Mouse (Mus musculus) hindbrain, embryonic 13.5 days (tissue): ENCODE data around the gene Arl14ep. TPM values are rescaled to one million over a fixed set of nuclear protein-coding genes. Genes with fewer than 3 reads are reported as not detected.

ENCODE experiments used
- ATAC-seq: fragments of 200-750 bp; cut with Nextera tagmentation; 2 replicates; pipeline ENCODE4 v1.8.0; 2017; ENCODE audit warnings: moderate TSS enrichment; ENCODE audit not compliant: low FRiP score
- H3K27ac ChIP-seq: fragments of 300-500 bp; sonication (generic); 2 replicates; pipeline ENCODE4 v1.5.1; 2015; ENCODE audit warnings: inconsistent platforms, mild to moderate bottlenecking, moderate library complexity
- H3K27me3 ChIP-seq: fragments of 300-500 bp; sonication (generic); 2 replicates; pipeline ENCODE4 v1.6.1; 2015; ENCODE audit warnings: mild to moderate bottlenecking, inconsistent platforms
- H3K36me3 ChIP-seq: fragments of 300-500 bp; sonication (generic); 2 replicates; pipeline ENCODE4 v1.6.1; 2015; ENCODE audit warnings: mild to moderate bottlenecking, inconsistent platforms
- H3K4me1 ChIP-seq: fragments of 300-500 bp; sonication (generic); replicated peaks from 2 replicates; pipeline ENCODE4 v1.6.1; 2015; ENCODE audit warnings: inconsistent platforms
- H3K4me2 ChIP-seq: fragments of 300-500 bp; sonication (generic); 2 replicates; pipeline ENCODE4 v1.6.1; 2015; ENCODE audit warnings: inconsistent platforms, mild to moderate bottlenecking, moderate library complexity
- H3K4me3 ChIP-seq: fragments of 300-500 bp; sonication (generic); 2 replicates; pipeline ENCODE4 v1.5.1; 2015; ENCODE audit warnings: mild to moderate bottlenecking, inconsistent platforms
- H3K9ac ChIP-seq: fragments of 300-500 bp; sonication (generic); 2 replicates; pipeline ENCODE4 v1.6.1; 2015; ENCODE audit warnings: mild to moderate bottlenecking, inconsistent platforms
- H3K9me3 ChIP-seq: fragments of 300-500 bp; sonication (generic); 2 replicates; pipeline ENCODE4 v1.6.1; 2016; ENCODE audit warnings: inconsistent platforms
- WGBS: fragments of 180-500 bp; shearing (Covaris S2); methylation state at CpG from one replicate; pipeline ENCODE4 v1.1.7; 2015; 5-methylcytosine and 5-hydroxymethylcytosine counted together
- polyA plus RNA-seq: library from polyadenylated mRNA; unstranded; fragments of >200 nt; fragmentation: Nextera tagmentation; extraction: Ambion mirVana; gene quantifications from 2 replicates; pipeline ENCODE4 v1.2.1, GENCODE M21; 2015

Arl14ep gene
- polyA plus RNA-seq, 1 experiment from 2014 or later = 40.9 TPM

GRCm38 (mm10) chr2:106973332-106973958 is 779 bp downstream of the Arl14ep start:
- peak; percentile 24; the same call in 1 of the 2 replicates for ATAC-seq

DNA sequence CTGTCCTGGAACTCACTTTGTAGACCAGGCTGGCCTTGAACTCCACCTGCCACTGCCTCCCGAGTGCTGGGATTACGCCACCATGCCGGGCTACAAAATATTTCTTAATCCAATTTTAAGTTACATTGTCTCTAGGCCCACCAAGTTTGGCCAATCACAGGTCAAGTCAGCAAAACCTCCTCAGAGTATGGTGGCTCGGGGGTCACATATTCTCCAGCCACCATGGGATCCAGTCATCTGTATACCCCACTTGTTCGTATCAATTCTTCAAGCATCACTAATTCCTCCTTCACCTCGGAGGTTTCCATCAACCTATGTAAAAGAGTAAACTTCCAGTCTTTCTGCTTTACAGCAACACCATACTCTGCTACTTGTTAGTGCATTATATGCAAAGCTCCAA is 1.4 kb downstream of the Arl14ep start:
- 95% methylated on average over 6 of the region's 6 CpGs for WGBS
- H3K4me1 ChIP-seq = peaks cover 33% of the 10 kb centered on the region
- peak overlapping the region; percentile 54 for H3K4me2 ChIP-seq
- no peak overlapping the region for H3K4me3 ChIP-seq
- no peak for ATAC-seq
- no peak overlapping the region for H3K27ac ChIP-seq
- H3K9ac ChIP-seq = no peak overlapping the region
- H3K36me3 ChIP-seq = peaks cover 9% of the 10 kb centered on the region; the same call in 1 of the 2 replicates
- H3K27me3 ChIP-seq = 0 out of 2 replicates have a peak, but pooled peaks cover 3% of the 10 kb centered on the region
- H3K9me3 ChIP-seq = no peaks in the 10 kb centered on the region

More at GRCm38 (mm10) chr2:106973332-106973958, 779 bp downstream of the Arl14ep start:
- Histone ChIP-seq H3K36me3 (peaks cover 3% of the 10 kb centered on the region; the same call in 1 of the 2 replicates), H3K27me3 (0 out of 2 replicates have a peak, but pooled peaks cover 3% of the 10 kb centered on the region), H3K9me3 (no peaks in the 10 kb centered on the region), H3K27ac (no peak overlapping the region), H3K4me2 (peak overlapping the region; percentile 54), H3K4me1 (peaks cover 28% of the 10 kb centered on the region), H3K4me3 (peak overlapping the region; percentile 80), H3K9ac (peak overlapping the region; percentile 95)
- 66% methylated on average over 17 of the region's 17 CpGs for WGBS

DNA sequence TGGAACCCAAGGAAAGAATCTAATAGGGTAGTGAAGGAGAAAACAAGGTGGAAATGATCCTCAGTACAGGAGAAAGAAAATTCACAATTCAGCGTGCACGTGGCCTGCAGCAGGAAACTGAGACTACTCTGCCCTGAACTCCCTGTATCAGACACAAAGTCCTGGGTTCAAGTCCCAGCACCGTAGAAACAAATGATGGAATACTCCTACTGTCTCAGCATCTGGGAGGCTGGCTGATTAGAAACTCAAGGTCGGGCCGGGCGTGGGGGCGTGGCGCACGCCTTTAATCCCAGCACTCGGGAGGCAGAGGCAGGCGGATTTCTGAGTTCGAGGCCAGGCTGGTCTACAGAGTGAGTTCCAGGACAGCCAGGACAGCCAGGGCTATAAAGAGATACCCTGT is 3.3 kb downstream of the Arl14ep start:
- Histone ChIP-seq H3K36me3 (peaks cover 26% of the 10 kb centered on the region), H3K4me2 (no peak overlapping the region), H3K9me3 (no peaks in the 10 kb centered on the region), H3K27ac (no peak overlapping the region), H3K27me3 (no peaks in the 10 kb centered on the region), H3K4me1 (peaks cover 33% of the 10 kb centered on the region), H3K9ac (no peak overlapping the region), H3K4me3 (no peak overlapping the region)
- WGBS = 98% methylated on average over 12 of the region's 12 CpGs
- no peak for ATAC-seq

GRCm38 (mm10) chr2:106968320-106968719 is 5.9 kb downstream of the Arl14ep start:
- no peaks in the 10 kb centered on the region for H3K9me3 ChIP-seq
- H3K27ac ChIP-seq = no peak overlapping the region
- H3K9ac ChIP-seq = no peak overlapping the region
- no peaks in the 10 kb centered on the region for H3K27me3 ChIP-seq
- ATAC-seq = no peak
- WGBS = 79% methylated on average over 6 of the region's 6 CpGs
- peaks cover 30% of the 10 kb centered on the region for H3K4me1 ChIP-seq
- H3K4me2 ChIP-seq = no peak overlapping the region
- H3K4me3 ChIP-seq = no peak overlapping the region
- H3K36me3 ChIP-seq = peaks cover 46% of the 10 kb centered on the region

DNA sequence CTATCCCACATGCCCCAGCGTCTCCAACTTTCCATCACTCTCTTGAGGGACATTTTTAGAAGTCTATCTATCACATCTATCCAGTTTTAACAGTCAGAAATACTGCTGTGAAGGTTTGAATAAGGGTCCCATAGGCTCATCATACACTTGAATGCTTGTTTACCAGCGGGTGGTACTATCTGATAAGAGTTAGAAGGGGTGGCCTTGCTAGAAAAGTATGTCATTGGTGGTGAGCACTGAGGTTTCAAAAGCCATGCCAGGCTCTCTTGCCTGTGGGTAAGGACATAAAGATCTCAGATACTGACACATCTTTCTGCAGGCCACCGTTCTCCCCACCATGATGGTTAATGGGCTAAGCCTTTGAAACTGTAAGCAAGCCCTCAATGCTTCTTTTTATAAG is 10.7 kb downstream of the Arl14ep start:
- Histone ChIP-seq H3K9ac (no peak overlapping the region; the same call in 1 of the 2 replicates), H3K4me1 (peaks cover 7% of the 10 kb centered on the region), H3K27me3 (no peaks in the 10 kb centered on the region), H3K27ac (no peak overlapping the region), H3K36me3 (peaks cover 47% of the 10 kb centered on the region), H3K4me3 (no peak overlapping the region), H3K9me3 (no peaks in the 10 kb centered on the region), H3K4me2 (no peak overlapping the region)
- WGBS = 91% methylated on average over 3 of the region's 3 CpGs
- ATAC-seq = no peak

DNA sequence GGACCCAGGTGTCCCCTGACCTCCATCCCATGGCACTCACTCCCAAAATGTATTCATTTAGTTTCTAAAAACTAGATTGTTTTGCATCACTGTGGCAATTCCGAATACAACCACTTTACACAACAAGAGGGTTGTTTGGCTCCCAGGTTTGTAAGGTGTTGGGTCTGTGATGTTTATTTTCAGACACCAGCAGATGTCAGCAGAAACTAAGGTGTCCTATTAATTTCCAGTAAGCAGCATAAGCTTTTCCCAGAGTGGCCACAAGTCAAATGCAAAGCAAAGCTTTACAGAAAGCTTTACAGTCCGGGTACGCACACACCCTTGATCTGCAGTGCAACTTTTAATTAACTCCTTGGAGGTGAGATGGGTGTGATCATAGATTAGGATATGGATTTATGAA is 12.6 kb downstream of the Arl14ep start:
- H3K9me3 ChIP-seq = no peaks in the 10 kb centered on the region
- H3K36me3 ChIP-seq = peaks cover 30% of the 10 kb centered on the region
- no peak overlapping the region for H3K4me3 ChIP-seq
- WGBS = 86% methylated on average over 3 of the region's 3 CpGs
- no peaks in the 10 kb centered on the region for H3K27me3 ChIP-seq
- H3K9ac ChIP-seq = no peak overlapping the region
- H3K4me1 ChIP-seq = no peaks in the 10 kb centered on the region
- no peak overlapping the region for H3K27ac ChIP-seq
- H3K4me2 ChIP-seq = no peak overlapping the region
- ATAC-seq = no peak; the same call in 1 of the 2 replicates

- Histone ChIP-seq H3K4me2 (no peak overlapping the region), H3K9ac (no peak overlapping the region), H3K36me3 (peaks cover 24% of the 10 kb centered on the region), H3K9me3 (no peaks in the 10 kb centered on the region), H3K27ac (no peak overlapping the region), H3K4me1 (no peaks in the 10 kb centered on the region), H3K27me3 (no peaks in the 10 kb centered on the region), H3K4me3 (no peak overlapping the region)
- ATAC-seq = no peak
- 92% methylated on average over 2 of the region's 2 CpGs for WGBS
Measured at GRCm38 (mm10) chr2:106961066-106961465, 13.2 kb downstream of the Arl14ep start.

GRCm38 (mm10) chr2:106960237-106960636 is 14.0 kb downstream of the Arl14ep start:
- WGBS = 41% methylated on average over 7 of the region's 7 CpGs

DNA sequence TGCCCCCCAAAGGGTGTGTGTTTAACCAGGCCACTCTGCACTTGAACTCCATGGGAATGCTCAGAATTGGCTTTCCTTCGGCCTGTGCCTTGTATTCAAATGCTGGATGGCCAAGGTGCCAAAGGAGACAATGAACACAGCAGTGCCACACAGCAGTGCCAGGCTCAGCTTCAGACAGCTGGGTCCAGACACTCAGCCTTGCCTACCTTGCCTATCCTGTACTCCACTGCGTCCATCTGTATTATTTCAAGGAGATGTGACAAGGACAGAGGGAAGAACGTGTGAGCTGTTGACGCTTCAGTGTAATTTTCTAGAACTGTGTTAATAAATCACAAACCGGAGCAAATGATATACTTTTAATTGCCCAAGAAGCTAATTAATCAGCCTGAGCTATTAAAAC is 14.8 kb downstream of the Arl14ep start:
- no peaks in the 10 kb centered on the region for H3K9me3 ChIP-seq
- H3K4me2 ChIP-seq = no peak overlapping the region
- peaks cover 9% of the 10 kb centered on the region for H3K36me3 ChIP-seq
- H3K9ac ChIP-seq = no peak overlapping the region
- 83% methylated on average over 5 of the region's 5 CpGs for WGBS
- no peak for ATAC-seq
- H3K4me1 ChIP-seq = no peaks in the 10 kb centered on the region
- no peak overlapping the region for H3K4me3 ChIP-seq
- H3K27ac ChIP-seq = no peak overlapping the region
- H3K27me3 ChIP-seq = no peaks in the 10 kb centered on the region

More at GRCm38 (mm10) chr2:106960237-106960636, 14.0 kb downstream of the Arl14ep start:
- Histone ChIP-seq H3K9ac (no peak overlapping the region), H3K4me3 (no peak overlapping the region), H3K9me3 (no peaks in the 10 kb centered on the region), H3K4me1 (no peaks in the 10 kb centered on the region), H3K27me3 (no peaks in the 10 kb centered on the region), H3K36me3 (peaks cover 17% of the 10 kb centered on the region), H3K27ac (no peak overlapping the region), H3K4me2 (no peak overlapping the region)
- no peak for ATAC-seq

DNA sequence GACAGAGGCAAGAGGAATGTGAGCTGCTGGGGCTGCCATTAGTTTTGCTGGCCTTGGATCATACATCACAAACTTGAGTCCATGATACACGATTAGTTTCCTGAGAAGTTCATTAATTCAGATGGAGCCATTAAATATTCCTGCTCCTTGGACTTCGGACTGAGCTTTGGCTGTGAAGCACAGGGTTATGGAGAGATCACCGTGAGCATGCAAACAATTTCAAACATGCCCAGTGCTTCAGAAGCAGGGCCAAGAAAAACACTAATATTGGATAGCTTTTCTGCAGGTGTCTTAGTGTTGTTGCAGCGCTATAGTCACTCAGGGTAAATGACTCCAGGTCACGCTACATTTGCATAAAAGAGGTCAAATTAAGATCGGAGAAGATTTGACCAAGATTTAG is 15.3 kb downstream of the Arl14ep start:
- Histone ChIP-seq H3K27ac (no peak overlapping the region), H3K36me3 (peaks cover 8% of the 10 kb centered on the region)
- 79% methylated on average over 6 of the region's 6 CpGs for WGBS

DNA sequence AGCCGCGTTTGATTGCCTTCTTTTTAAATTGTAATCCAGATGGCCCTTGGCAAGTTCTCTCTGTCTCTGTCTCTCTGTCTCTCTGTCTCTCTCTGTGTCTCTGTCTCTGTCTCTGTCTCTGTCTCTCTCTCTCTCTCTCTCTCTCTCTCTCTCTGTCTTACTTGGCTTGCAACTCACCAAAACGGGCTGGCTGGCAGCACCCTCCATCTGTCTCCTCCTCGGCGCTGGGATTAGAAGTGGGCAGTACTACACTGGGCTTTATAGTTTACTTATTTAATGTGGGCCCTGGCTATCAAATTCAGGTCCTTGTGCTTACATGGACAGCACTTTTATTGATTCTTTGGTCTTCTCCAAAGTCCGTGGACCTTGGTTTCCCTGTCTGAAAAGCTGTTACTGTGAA is 18.1 kb downstream of the Arl14ep start:
- Histone ChIP-seq H3K36me3 (no peaks in the 10 kb centered on the region), H3K9ac (no peak overlapping the region), H3K4me2 (no peak overlapping the region), H3K27ac (no peak overlapping the region), H3K9me3 (no peaks in the 10 kb centered on the region), H3K27me3 (peaks cover 9% of the 10 kb centered on the region; the same call in 1 of the 2 replicates), H3K4me3 (no peak overlapping the region), H3K4me1 (0 out of 2 replicates have a peak, but pooled peaks cover 3% of the 10 kb centered on the region)
- 66% methylated on average over 6 of the region's 6 CpGs for WGBS
- no peak for ATAC-seq

More for the DNA sequence above, 15.3 kb downstream of the Arl14ep start:
- H3K4me2 ChIP-seq = no peak overlapping the region
- ATAC-seq = no peak
- H3K4me3 ChIP-seq = no peak overlapping the region
- H3K4me1 ChIP-seq = 0 out of 2 replicates have a peak, but pooled peaks cover 3% of the 10 kb centered on the region
- no peaks in the 10 kb centered on the region for H3K9me3 ChIP-seq
- H3K27me3 ChIP-seq = no peaks in the 10 kb centered on the region
- H3K9ac ChIP-seq = no peak overlapping the region

DNA sequence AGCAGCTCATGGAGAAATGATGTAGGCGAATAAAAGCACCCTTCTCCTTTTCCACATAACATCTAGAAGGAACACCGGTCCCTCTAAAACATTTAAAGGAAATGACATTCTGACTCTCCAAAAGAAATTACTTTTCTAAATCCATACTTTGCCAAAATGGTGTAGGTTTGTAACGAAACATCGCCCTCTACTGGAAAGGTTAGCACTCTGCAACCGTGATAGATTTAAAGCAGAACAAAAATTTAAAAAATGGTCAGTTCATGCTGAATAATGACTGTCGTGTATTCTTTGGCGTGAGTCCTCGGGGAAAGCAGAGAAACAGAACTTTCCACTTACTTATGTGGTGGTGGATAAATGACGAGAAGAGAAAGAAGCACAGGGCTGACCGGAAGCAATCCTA is 18.6 kb downstream of the Arl14ep start:
- Histone ChIP-seq H3K4me3 (no peak overlapping the region), H3K36me3 (no peaks in the 10 kb centered on the region), H3K27ac (no peak overlapping the region), H3K4me2 (no peak overlapping the region), H3K9ac (no peak overlapping the region), H3K9me3 (no peaks in the 10 kb centered on the region), H3K4me1 (0 out of 2 replicates have a peak, but pooled peaks cover 3% of the 10 kb centered on the region), H3K27me3 (peaks cover 10% of the 10 kb centered on the region; the same call in 1 of the 2 replicates)
- no peak for ATAC-seq
- 17% methylated on average over 10 of the region's 10 CpGs for WGBS

- Histone ChIP-seq H3K9ac (no peak overlapping the region), H3K27me3 (peaks cover 10% of the 10 kb centered on the region; the same call in 1 of the 2 replicates), H3K36me3 (no peaks in the 10 kb centered on the region), H3K4me2 (no peak overlapping the region), H3K4me3 (no peak overlapping the region), H3K27ac (no peak overlapping the region), H3K4me1 (0 out of 2 replicates have a peak, but pooled peaks cover 3% of the 10 kb centered on the region), H3K9me3 (no peaks in the 10 kb centered on the region)
- 56% methylated on average over 6 of the region's 6 CpGs for WGBS
- no peak for ATAC-seq
Measured at GRCm38 (mm10) chr2:106954975-106955374, 19.2 kb downstream of the Arl14ep start.
